Mouse (Mus musculus): ENCODE data around the gene Smyd4. TPM values are rescaled to one million over a fixed set of nuclear protein-coding genes. Genes with fewer than 3 reads are reported as not detected.

Smyd4 gene
- polyA plus RNA-seq, 1 experiment from 2014 or later, result 16.3 TPM

- H3K9me3 ChIP-seq (replicated peaks; ENCODE audit: control insufficient read depth, low read length), result no peaks in the 10 kb centered on the region
- H3K4me1 ChIP-seq (ENCODE audit: control insufficient read depth, insufficient read depth, low read length), result no peaks in the 10 kb centered on the region
- no peak overlapping the region for H3K4me2 ChIP-seq (ENCODE audit: low read depth, low read length)
- H3K36me3 ChIP-seq (ENCODE audit: control insufficient read depth, insufficient read depth), result peaks cover 17% of the 10 kb centered on the region
- no peak overlapping the region for H3K27ac ChIP-seq (ENCODE audit: low read length)
- no peak for ATAC-seq (replicated peaks; ENCODE audit: extremely low read depth, insufficient read depth, low FRiP score)
- no peak overlapping the region for H3K9ac ChIP-seq (ENCODE audit: low read length)
- WGBS, result 72% methylated on average over 8 of the region's 8 CpGs
- H3K4me3 ChIP-seq (ENCODE audit: low read length), result no peak overlapping the region
- H3K27me3 ChIP-seq (ENCODE audit: control insufficient read depth, insufficient read depth, low read length), result no peaks in the 10 kb centered on the region
These were observed 95.5 kb downstream of the Smyd4 start for GRCm38 (mm10) chr11:75443711-75444110.

- Histone ChIP-seq H3K4me1 (ENCODE audit: control insufficient read depth, insufficient read depth, low read length) (peaks cover 3% of the 10 kb centered on the region), H3K27ac (ENCODE audit: low read length) (no peak overlapping the region), H3K9ac (ENCODE audit: low read length) (no peak overlapping the region), H3K36me3 (ENCODE audit: control insufficient read depth, insufficient read depth) (peaks cover 13% of the 10 kb centered on the region), H3K4me2 (ENCODE audit: low read depth, low read length) (no peak overlapping the region), H3K27me3 (ENCODE audit: control insufficient read depth, insufficient read depth, low read length) (no peaks in the 10 kb centered on the region), H3K9me3 (replicated peaks; ENCODE audit: control insufficient read depth, low read length) (no peaks in the 10 kb centered on the region), H3K4me3 (ENCODE audit: low read length) (no peak overlapping the region)
- 77% methylated on average over 3 of the region's 3 CpGs for WGBS
- no peak for ATAC-seq (replicated peaks; ENCODE audit: extremely low read depth, insufficient read depth, low FRiP score)
These were observed 100.3 kb downstream of the Smyd4 start for GRCm38 (mm10) chr11:75448575-75448974.

GRCm38 (mm10) chr11:75449695-75450094 lies 101.5 kb downstream of the Smyd4 start:
- Histone ChIP-seq H3K4me3 (ENCODE audit: low read length) (no peak overlapping the region), H3K27me3 (ENCODE audit: control insufficient read depth, insufficient read depth, low read length) (no peaks in the 10 kb centered on the region), H3K9me3 (replicated peaks; ENCODE audit: control insufficient read depth, low read length) (no peaks in the 10 kb centered on the region), H3K4me2 (ENCODE audit: low read depth, low read length) (no peak overlapping the region), H3K27ac (ENCODE audit: low read length) (no peak overlapping the region), H3K4me1 (ENCODE audit: control insufficient read depth, insufficient read depth, low read length) (peaks cover 9% of the 10 kb centered on the region), H3K9ac (ENCODE audit: low read length) (peak overlapping the region; percentile 18; the same call in 1 of the 2 replicates), H3K36me3 (ENCODE audit: control insufficient read depth, insufficient read depth) (peaks cover 10% of the 10 kb centered on the region)
- no peak for ATAC-seq (replicated peaks; ENCODE audit: extremely low read depth, insufficient read depth, low FRiP score)
- whole genome bisulfite sequencing, result 62% methylated on average over 7 of the region's 7 CpGs

GRCm38 (mm10) chr11:75450304-75450908 lies 102.2 kb downstream of the Smyd4 start:
- no peak for ATAC-seq (replicated peaks; ENCODE audit: extremely low read depth, insufficient read depth, low FRiP score)
- H3K27me3 ChIP-seq (ENCODE audit: control insufficient read depth, insufficient read depth, low read length), result no peaks in the 10 kb centered on the region
- no peak overlapping the region for H3K4me2 ChIP-seq (ENCODE audit: low read depth, low read length)
- WGBS, result 75% methylated on average over 8 of the region's 8 CpGs
- no peak overlapping the region for H3K9ac ChIP-seq (ENCODE audit: low read length)
- no peak overlapping the region for H3K27ac ChIP-seq (ENCODE audit: low read length)
- H3K4me1 ChIP-seq (ENCODE audit: control insufficient read depth, insufficient read depth, low read length), result peaks cover 16% of the 10 kb centered on the region
- H3K9me3 ChIP-seq (replicated peaks; ENCODE audit: control insufficient read depth, low read length), result no peaks in the 10 kb centered on the region
- H3K36me3 ChIP-seq (ENCODE audit: control insufficient read depth, insufficient read depth), result peaks cover 10% of the 10 kb centered on the region
- H3K4me3 ChIP-seq (ENCODE audit: low read length), result no peak overlapping the region

- Histone ChIP-seq H3K36me3 (ENCODE audit: control insufficient read depth, insufficient read depth) (peaks cover 10% of the 10 kb centered on the region), H3K27me3 (ENCODE audit: control insufficient read depth, insufficient read depth, low read length) (no peaks in the 10 kb centered on the region), H3K4me1 (ENCODE audit: control insufficient read depth, insufficient read depth, low read length) (peaks cover 16% of the 10 kb centered on the region), H3K4me3 (ENCODE audit: low read length) (no peak overlapping the region), H3K4me2 (ENCODE audit: low read depth, low read length) (no peak overlapping the region), H3K9ac (ENCODE audit: low read length) (no peak overlapping the region), H3K9me3 (replicated peaks; ENCODE audit: control insufficient read depth, low read length) (no peaks in the 10 kb centered on the region), H3K27ac (ENCODE audit: low read length) (no peak overlapping the region)
- 79% methylated on average over 15 of the region's 15 CpGs for WGBS
- no peak for ATAC-seq (replicated peaks; ENCODE audit: extremely low read depth, insufficient read depth, low FRiP score)
These were observed 102.7 kb downstream of the Smyd4 start for GRCm38 (mm10) chr11:75450936-75451335.

GRCm38 (mm10) chr11:75452081-75452480 lies 103.8 kb downstream of the Smyd4 start:
- no peak overlapping the region for H3K4me3 ChIP-seq (ENCODE audit: low read length)
- H3K9me3 ChIP-seq (replicated peaks; ENCODE audit: control insufficient read depth, low read length), result no peaks in the 10 kb centered on the region
- H3K9ac ChIP-seq (ENCODE audit: low read length), result no peak overlapping the region
- H3K27ac ChIP-seq (ENCODE audit: low read length), result no peak overlapping the region
- 90% methylated on average over 8 of the region's 8 CpGs for WGBS
- H3K4me2 ChIP-seq (ENCODE audit: low read depth, low read length), result no peak overlapping the region
- ATAC-seq (replicated peaks; ENCODE audit: extremely low read depth, insufficient read depth, low FRiP score), result no peak
- H3K4me1 ChIP-seq (ENCODE audit: control insufficient read depth, insufficient read depth, low read length), result peaks cover 16% of the 10 kb centered on the region
- H3K27me3 ChIP-seq (ENCODE audit: control insufficient read depth, insufficient read depth, low read length), result no peaks in the 10 kb centered on the region
- peaks cover 10% of the 10 kb centered on the region for H3K36me3 ChIP-seq (ENCODE audit: control insufficient read depth, insufficient read depth)

- WGBS, result 92% methylated on average over 31 of the region's 31 CpGs
- Histone ChIP-seq H3K36me3 (ENCODE audit: control insufficient read depth, insufficient read depth) (peaks cover 5% of the 10 kb centered on the region; the same call in 1 of the 2 replicates), H3K27ac (ENCODE audit: low read length) (no peak overlapping the region), H3K4me3 (ENCODE audit: low read length) (no peak overlapping the region), H3K9ac (ENCODE audit: low read length) (no peak overlapping the region), H3K4me2 (ENCODE audit: low read depth, low read length) (no peak overlapping the region), H3K4me1 (ENCODE audit: control insufficient read depth, insufficient read depth, low read length) (peaks cover 16% of the 10 kb centered on the region), H3K27me3 (ENCODE audit: control insufficient read depth, insufficient read depth, low read length) (no peaks in the 10 kb centered on the region), H3K9me3 (replicated peaks; ENCODE audit: control insufficient read depth, low read length) (no peaks in the 10 kb centered on the region)
- ATAC-seq (replicated peaks; ENCODE audit: extremely low read depth, insufficient read depth, low FRiP score), result no peak
These were observed 104.8 kb downstream of the Smyd4 start for GRCm38 (mm10) chr11:75452812-75453557.

GRCm38 (mm10) chr11:75453991-75454930 lies 106.0 kb downstream of the Smyd4 start, which contains the start of gene Wdr81:
Gene Wdr81 (minus strand): TSS chr11:75454717.
- H3K4me1 ChIP-seq (ENCODE audit: control insufficient read depth, insufficient read depth, low read length), result peaks cover 19% of the 10 kb centered on the region
- H3K36me3 ChIP-seq (ENCODE audit: control insufficient read depth, insufficient read depth), result peaks cover 5% of the 10 kb centered on the region; the same call in 1 of the 2 replicates
- 2% methylated on average over 56 of the region's 56 CpGs for WGBS
- H3K27me3 ChIP-seq (ENCODE audit: control insufficient read depth, insufficient read depth, low read length), result no peaks in the 10 kb centered on the region
- ATAC-seq (replicated peaks; ENCODE audit: extremely low read depth, insufficient read depth, low FRiP score), result peak; percentile 91
- H3K4me3 ChIP-seq (ENCODE audit: low read length), result peak within 1 kb of the TSS; percentile 83
- H3K9me3 ChIP-seq (replicated peaks; ENCODE audit: control insufficient read depth, low read length), result no peaks in the 10 kb centered on the region
- peak within 1 kb of the TSS; percentile 84 for H3K9ac ChIP-seq (ENCODE audit: low read length)
- H3K27ac ChIP-seq (ENCODE audit: low read length), result peak within 1 kb of the TSS; percentile 41
- H3K4me2 ChIP-seq (ENCODE audit: low read depth, low read length), result peak within 1 kb of the TSS; percentile 99

Measured in heart, embryonic 16.5 days (tissue).